Mouse (Mus musculus): Measurements from ENCODE around the gene Iltifb.
"Not testable (repeated sequence)": the region's sequence is repeated elsewhere in the genome, so short reads cannot be mapped to it uniquely, and the experiment has no call there.

The Iltifb gene

GRCm38 (mm10) chr10:118294938-118295337 is at the start of gene Iltifb:
Iltifb (minus strand) TSS chr10:118295038.
- DNase-seq (ENCODE audit: low read depth, low spot score) = no peak

- not testable (repeated sequence) for DNase-seq (ENCODE audit: low read depth, low spot score)
Measured at GRCm38 (mm10) chr10:118343155-118343554, 48.3 kb upstream of the Iltifb start, which contains the start of gene Gm9046. Gm9046 (minus strand) TSS chr10:118343255.

- DNase-seq (ENCODE audit: low read depth, low spot score) = not testable (repeated sequence)
Measured at GRCm38 (mm10) chr10:118337731-118338130, 42.9 kb upstream of the Iltifb start, which contains the start of gene Gm9045. Gm9045 (minus strand) TSS chr10:118337831.

- not testable (repeated sequence) for DNase-seq (ENCODE audit: low read depth, low spot score)
Measured at GRCm38 (mm10) chr10:118332308-118332707, 37.5 kb upstream of the Iltifb start, which contains the start of gene Gm9044. Gm9044 (minus strand) TSS chr10:118332408.

- not testable (repeated sequence) for DNase-seq (ENCODE audit: low read depth, low spot score)
Measured at GRCm38 (mm10) chr10:118326869-118327268, 32.0 kb upstream of the Iltifb start, which contains the start of gene Gm9040. Gm9040 (minus strand) TSS chr10:118326969.

GRCm38 (mm10) chr10:118319024-118319423 is 24.2 kb upstream of the Iltifb start:
- no peak for DNase-seq (ENCODE audit: low read depth, low spot score)

GRCm38 (mm10) chr10:118302133-118302532 is 7.3 kb upstream of the Iltifb start:
- not testable (repeated sequence) for DNase-seq (ENCODE audit: low read depth, low spot score)

- DNase-seq (ENCODE audit: low read depth, low spot score) = not testable (repeated sequence)
Measured at GRCm38 (mm10) chr10:118283016-118283415, 11.8 kb downstream of the Iltifb start.

- DNase-seq (ENCODE audit: low read depth, low spot score) = not testable (repeated sequence)
Measured at GRCm38 (mm10) chr10:118282565-118282964, 12.3 kb downstream of the Iltifb start.

- DNase-seq (ENCODE audit: low read depth, low spot score) = not testable (repeated sequence)
Measured at GRCm38 (mm10) chr10:118278069-118278468, 16.8 kb downstream of the Iltifb start.

- DNase-seq (ENCODE audit: low read depth, low spot score) = not testable (repeated sequence)
Measured at GRCm38 (mm10) chr10:118271416-118271815, 23.4 kb downstream of the Iltifb start.

GRCm38 (mm10) chr10:118268812-118269211 is 26.0 kb downstream of the Iltifb start:
- DNase-seq (ENCODE audit: low read depth, low spot score) = not testable (repeated sequence)

- DNase-seq (ENCODE audit: low read depth, low spot score) = not testable (repeated sequence)
Measured at GRCm38 (mm10) chr10:118258388-118258787, 36.5 kb downstream of the Iltifb start, which contains the start of gene Gm32802. Gm32802 (plus strand) TSS chr10:118258688.

GRCm38 (mm10) chr10:118250852-118251295 is 44.0 kb downstream of the Iltifb start:
- peak; percentile 58 for DNase-seq (ENCODE audit: low read depth, low spot score)

GRCm38 (mm10) chr10:118249006-118249595 is 45.7 kb downstream of the Iltifb start:
- DNase-seq (ENCODE audit: low read depth, low spot score) = not testable (repeated sequence)

- DNase-seq (ENCODE audit: low read depth, low spot score) = not testable (repeated sequence)
Measured at GRCm38 (mm10) chr10:118240680-118241079, 54.2 kb downstream of the Iltifb start, which contains the start of gene Gm32717. Gm32717 (minus strand) TSS chr10:118240780.
